Mouse (Mus musculus) ES-Bruce4 (cell line): ENCODE measurements around the gene C2cd2.

Source experiments
- CTCF ChIP-seq: IDR thresholded peaks from one replicate; pipeline ENCODE4 v1.8.1; 2011; ENCODE audit warnings: low read depth, low read length
- EP300 ChIP-seq: IDR thresholded peaks from 2 replicates; pipeline ENCODE4 v1.6.1; 2011; ENCODE audit warnings: low read depth, low read length; ENCODE audit not compliant: insufficient read depth

- TF ChIP-seq CTCF (no peak), EP300 (no peak)
Measured at GRCm38 (mm10) chr16:97922779-97923126, 39.6 kb downstream of the C2cd2 start.
